8 mouse cellular contexts compared by ENCODE assay signal in the genomic region with DNA sequence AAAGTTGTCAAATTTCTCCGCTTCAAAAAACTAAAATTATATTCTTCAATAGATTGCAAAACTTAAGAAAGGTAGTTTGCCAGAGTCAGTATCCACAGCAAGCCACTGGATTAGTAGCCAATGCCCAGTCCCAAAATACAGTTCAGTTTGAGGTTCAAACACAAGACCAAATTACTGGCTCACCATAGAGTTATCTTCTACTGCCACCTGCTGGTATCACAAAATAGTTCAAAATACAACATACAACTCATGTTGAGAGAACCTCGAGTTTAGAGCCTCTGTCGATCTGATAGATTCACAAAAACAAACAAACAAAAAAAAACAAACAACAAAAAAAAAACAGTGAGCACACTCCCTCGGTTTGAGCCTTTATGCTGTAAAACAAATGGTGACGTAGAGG. TPM values are rescaled to one million over a fixed set of nuclear protein-coding genes. Genes with fewer than 3 reads are reported as not detected.
A peak's percentile ranks its signal among the peaks of the same experiment; 100 is the strongest.
DNase-seq lines count a peak whose midpoint lies in the region.

No protein-coding gene starts in this region.

- DNase-seq in heart, adult 8-10 months (ENCODE audit: low spot score), result peak; percentile 29
- no peak for DNase-seq in heart, postnatal 4 days
- peak; percentile 24 for DNase-seq in lung, postnatal 10 days
- no peak for DNase-seq in lung, postnatal 4 days
- DNase-seq in ZHBTc4 (ENCODE audit: low read depth, low spot score), result peak; percentile 58
- peak; percentile 44 for DNase-seq in naive thymus-derived CD4-positive, alpha-beta T cell, adult 2 months (ENCODE audit: low read depth)
- DNase-seq in ovary, postnatal 14 days (ENCODE audit: low spot score), result no peak
- DNase-seq in right cerebral cortex, adult 2 months (ENCODE audit: low spot score in 2 of 2), result no peak

RNA-seq across cellular contexts. Expression of a gene that starts 42.4 kb away (rescaled TPM):
- 10 to 100 TPM; 10.7 to 18.2 (median 12.4) TPM for total RNA-seq in heart, adult 8-10 months (2022)
- total RNA-seq in heart, postnatal 4 days (2021), result 10 to 100 TPM; 19.2 to 21.2 TPM

Comparison
In these comparisons a context has a peak if more than half of its experiments do, and no peak if none do; other contexts are left out.
1. DNase-seq: peak in heart, adult 8-10 months (single experiment), lung, postnatal 10 days (single experiment), ZHBTc4 (single experiment) and naive thymus-derived CD4-positive, alpha-beta T cell, adult 2 months (single experiment); none in heart, postnatal 4 days (single experiment), lung, postnatal 4 days (0 of 2), ovary, postnatal 14 days (single experiment) and right cerebral cortex, adult 2 months (0 of 2).